Mouse (Mus musculus) embryonic fibroblast, embryonic 13.5 days (primary cell): Measurements from ENCODE around the gene Zfp606.

ENCODE experiments used
- CTCF ChIP-seq: IDR thresholded peaks from 2 replicates; pipeline ENCODE4 v1.5.1; 2011; ENCODE audit warnings: mild to moderate bottlenecking, control low read depth, low read length, moderate library complexity, borderline replicate concordance; ENCODE audit not compliant: insufficient read depth
- POLR2A ChIP-seq: IDR thresholded peaks from 2 replicates; pipeline ENCODE4 v1.6.1; 2011; ENCODE audit warnings: low read depth, mild to moderate bottlenecking, control low read depth, low read length, moderate library complexity

DNA sequence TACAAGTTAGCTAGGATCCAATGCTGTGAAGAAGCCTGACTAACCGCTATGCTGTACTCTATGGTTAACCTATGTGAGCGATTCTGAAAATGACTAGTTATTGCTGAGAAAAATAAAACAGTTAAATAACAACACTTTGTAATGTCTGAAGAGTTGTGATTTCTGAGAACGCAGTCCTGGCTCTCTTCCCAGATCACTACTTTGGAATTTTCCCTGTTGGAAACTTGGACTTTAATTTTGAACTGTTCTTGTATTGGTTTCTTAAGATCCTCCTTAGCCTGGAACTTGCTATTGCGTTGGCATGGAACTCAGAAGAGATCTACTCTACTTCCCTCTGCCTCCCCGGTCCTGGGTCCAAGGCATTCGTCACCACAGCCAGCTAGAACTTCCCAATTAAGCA is 5.7 kb downstream of the Zfp606 start:
- TF ChIP-seq CTCF (no peak), POLR2A (no peak)
